Mouse (Mus musculus): ENCODE data around the gene Os9. TPM values are rescaled to one million over a fixed set of nuclear protein-coding genes. Genes with fewer than 3 reads are reported as not detected.
A peak's percentile ranks its signal among the peaks of the same experiment; 100 is the strongest.

The Os9 gene
- polyA plus RNA-seq, 1 experiment from 2014 or later, result 47.8 TPM

DNA sequence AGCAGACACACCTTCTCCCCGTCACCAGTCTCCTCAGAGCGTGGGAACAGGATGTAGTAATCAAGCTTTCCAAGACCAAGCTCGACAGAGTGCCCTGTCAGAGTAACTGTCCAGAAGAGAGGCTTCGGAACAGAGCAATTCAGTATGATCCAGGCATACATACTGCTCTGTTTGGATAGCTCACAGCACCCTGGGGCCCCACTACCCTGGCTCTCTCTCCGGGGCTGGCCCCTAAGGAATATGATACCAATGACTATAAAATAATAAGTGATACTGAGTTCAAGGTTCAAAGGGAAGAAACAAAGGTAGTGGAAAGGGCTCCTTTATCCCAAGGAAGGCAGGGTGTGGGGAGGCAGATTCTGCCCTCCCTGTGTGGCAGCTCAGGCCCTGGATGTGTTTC lies 11.5 kb upstream of the Os9 start:
- Histone ChIP-seq H3K4me1 (ENCODE audit: control insufficient read depth, insufficient read depth, low read length) (no peaks in the 10 kb centered on the region), H3K9ac (replicated peaks; ENCODE audit: low read depth, low read length) (no peak overlapping the region), H3K27me3 (ENCODE audit: control insufficient read depth, insufficient read depth, low read length) (no peaks in the 10 kb centered on the region), H3K27ac (ENCODE audit: low read length) (no peak overlapping the region), H3K36me3 (ENCODE audit: control insufficient read depth, insufficient read depth, low read length) (no peaks in the 10 kb centered on the region), H3K9me3 (ENCODE audit: control insufficient read depth, low read depth, low read length) (no peaks in the 10 kb centered on the region), H3K4me3 (ENCODE audit: low read depth, low read length) (no peak overlapping the region), H3K4me2 (replicated peaks; ENCODE audit: low read depth, low read length) (no peak overlapping the region)
- 55% methylated on average over 5 of the region's 5 CpGs for WGBS
- no peak for ATAC-seq (ENCODE audit: insufficient number of reproducible peaks, insufficient read depth, low FRiP score, low read depth)

DNA sequence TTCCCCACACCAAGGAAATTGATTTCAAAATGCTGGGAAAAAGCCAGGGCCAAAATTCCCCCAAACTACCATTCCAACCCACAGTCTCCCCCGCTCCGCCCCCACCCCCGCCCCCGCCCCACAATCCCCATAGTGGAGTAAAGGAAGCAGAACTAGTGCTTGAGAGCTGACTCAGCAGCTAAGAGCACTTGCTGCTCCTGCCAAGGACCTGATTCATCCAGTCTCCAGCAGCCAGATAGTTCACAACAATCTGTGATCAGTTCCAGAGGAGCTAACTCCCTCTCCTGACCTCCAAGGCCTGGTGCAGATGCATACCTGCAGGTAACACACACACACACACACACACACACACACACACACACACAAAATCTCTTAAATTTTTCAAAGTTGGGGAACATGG lies 8.5 kb upstream of the Os9 start:
- WGBS, result 72% methylated on average over 4 of the region's 4 CpGs
- H3K4me2 ChIP-seq (replicated peaks; ENCODE audit: low read depth, low read length), result no peak overlapping the region
- no peaks in the 10 kb centered on the region for H3K27me3 ChIP-seq (ENCODE audit: control insufficient read depth, insufficient read depth, low read length)
- no peak for ATAC-seq (ENCODE audit: insufficient number of reproducible peaks, insufficient read depth, low FRiP score, low read depth)
- no peaks in the 10 kb centered on the region for H3K4me1 ChIP-seq (ENCODE audit: control insufficient read depth, insufficient read depth, low read length)
- no peak overlapping the region for H3K9ac ChIP-seq (replicated peaks; ENCODE audit: low read depth, low read length)
- no peaks in the 10 kb centered on the region for H3K36me3 ChIP-seq (ENCODE audit: control insufficient read depth, insufficient read depth, low read length)
- H3K4me3 ChIP-seq (ENCODE audit: low read depth, low read length), result no peak overlapping the region
- H3K27ac ChIP-seq (ENCODE audit: low read length), result no peak overlapping the region
- H3K9me3 ChIP-seq (ENCODE audit: control insufficient read depth, low read depth, low read length), result no peaks in the 10 kb centered on the region

DNA sequence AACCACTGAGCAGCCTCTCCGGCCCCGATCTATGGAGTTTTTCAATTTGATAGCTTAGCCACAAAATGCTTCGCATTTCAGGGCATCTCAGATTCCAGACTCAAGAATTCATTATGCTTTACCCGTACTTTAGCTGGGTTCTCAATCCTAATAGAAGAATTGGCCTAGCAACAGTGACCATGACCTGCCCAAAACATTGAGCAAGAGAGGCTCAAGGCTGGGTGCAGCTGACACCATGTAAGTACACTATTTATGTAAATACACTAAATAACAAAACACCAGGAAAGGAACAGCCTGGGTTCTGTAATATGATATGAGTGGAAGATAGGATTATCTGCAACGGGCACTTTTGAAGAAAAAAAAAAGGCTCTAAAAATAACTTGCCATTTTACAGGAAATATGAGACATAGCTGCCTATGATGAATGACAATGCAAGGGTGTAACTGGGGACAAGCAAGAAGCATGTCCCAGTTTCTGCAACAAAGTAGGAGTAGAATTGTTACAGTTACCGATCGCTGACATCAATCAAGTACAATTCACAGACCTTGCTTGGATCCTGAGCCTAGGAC lies 6.9 kb upstream of the Os9 start:
- Histone ChIP-seq H3K4me2 (replicated peaks; ENCODE audit: low read depth, low read length) (no peak overlapping the region), H3K4me1 (ENCODE audit: control insufficient read depth, insufficient read depth, low read length) (peaks cover 3% of the 10 kb centered on the region; the same call in 1 of the 2 replicates), H3K36me3 (ENCODE audit: control insufficient read depth, insufficient read depth, low read length) (no peaks in the 10 kb centered on the region), H3K4me3 (ENCODE audit: low read depth, low read length) (no peak overlapping the region), H3K27ac (ENCODE audit: low read length) (no peak overlapping the region), H3K9me3 (ENCODE audit: control insufficient read depth, low read depth, low read length) (no peaks in the 10 kb centered on the region), H3K9ac (replicated peaks; ENCODE audit: low read depth, low read length) (no peak overlapping the region), H3K27me3 (ENCODE audit: control insufficient read depth, insufficient read depth, low read length) (no peaks in the 10 kb centered on the region)
- no peak for ATAC-seq (ENCODE audit: insufficient number of reproducible peaks, insufficient read depth, low FRiP score, low read depth)
- WGBS, result 72% methylated on average over 7 of the region's 7 CpGs

DNA sequence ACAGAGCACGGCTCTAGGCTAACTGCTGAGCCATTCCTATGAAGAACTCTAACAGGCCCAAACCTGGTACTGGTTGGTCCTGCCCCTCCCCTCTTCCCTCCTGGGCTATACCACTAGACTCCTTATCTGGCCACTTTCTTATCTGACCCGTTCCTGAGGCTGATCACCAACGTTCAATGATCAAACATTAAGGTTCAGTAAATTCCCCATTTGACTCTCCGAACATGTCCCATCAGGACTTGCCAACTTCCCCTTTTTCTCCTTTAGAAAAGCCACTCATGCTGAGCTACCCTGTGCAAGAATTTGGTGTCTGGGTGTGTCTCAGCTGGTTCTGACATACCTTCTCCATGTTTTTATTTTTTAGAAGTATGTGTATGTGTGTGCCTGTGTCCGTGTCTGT lies 5.6 kb upstream of the Os9 start:
- Histone ChIP-seq H3K9me3 (ENCODE audit: control insufficient read depth, low read depth, low read length) (no peaks in the 10 kb centered on the region), H3K9ac (replicated peaks; ENCODE audit: low read depth, low read length) (no peak overlapping the region), H3K4me2 (replicated peaks; ENCODE audit: low read depth, low read length) (no peak overlapping the region), H3K4me3 (ENCODE audit: low read depth, low read length) (no peak overlapping the region), H3K36me3 (ENCODE audit: control insufficient read depth, insufficient read depth, low read length) (no peaks in the 10 kb centered on the region), H3K27ac (ENCODE audit: low read length) (no peak overlapping the region), H3K4me1 (ENCODE audit: control insufficient read depth, insufficient read depth, low read length) (peaks cover 4% of the 10 kb centered on the region; the same call in 1 of the 2 replicates), H3K27me3 (ENCODE audit: control insufficient read depth, insufficient read depth, low read length) (no peaks in the 10 kb centered on the region)
- WGBS, result 70% methylated on average over 5 of the region's 5 CpGs
- no peak for ATAC-seq (ENCODE audit: insufficient number of reproducible peaks, insufficient read depth, low FRiP score, low read depth)

DNA sequence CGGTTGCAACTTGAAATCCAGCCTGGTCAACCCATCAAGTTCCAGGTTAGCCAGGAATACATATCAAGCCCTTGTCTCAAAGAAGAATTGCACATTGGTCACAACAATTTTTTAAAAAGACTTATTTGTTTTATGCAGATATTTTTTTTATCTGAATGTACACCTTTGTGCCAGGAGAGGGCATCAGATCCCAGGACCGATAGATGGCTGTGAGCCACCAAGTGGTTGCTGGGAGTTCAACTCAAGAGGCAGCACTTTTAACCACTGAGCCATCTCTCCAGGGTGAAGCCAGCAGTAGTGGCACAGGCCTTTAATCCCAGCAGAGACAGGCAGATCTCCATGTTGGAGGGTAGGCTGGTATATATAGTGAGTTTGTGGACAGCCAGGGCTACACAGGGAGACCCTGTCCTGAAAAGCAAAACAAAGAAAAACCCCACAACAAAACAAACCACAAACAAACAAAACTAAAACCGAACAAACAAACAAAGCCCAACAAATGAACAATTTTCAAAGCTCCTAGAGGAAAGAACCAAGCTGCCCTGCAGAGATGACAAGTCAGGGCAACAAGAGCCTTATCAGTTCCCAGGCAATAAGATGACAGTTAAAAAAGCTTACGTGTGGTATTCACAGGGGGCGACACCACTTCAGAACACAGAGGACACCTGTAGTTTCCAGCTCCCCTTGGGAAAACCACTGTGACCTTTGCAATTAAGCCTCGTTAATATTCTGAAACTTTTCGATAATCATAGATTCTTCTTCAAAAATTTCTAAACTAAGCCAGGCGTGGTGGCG lies 4.5 kb upstream of the Os9 start:
- 74% methylated on average over 9 of the region's 9 CpGs for WGBS
- no peak for ATAC-seq (ENCODE audit: insufficient number of reproducible peaks, insufficient read depth, low FRiP score, low read depth)
- Histone ChIP-seq H3K27me3 (ENCODE audit: control insufficient read depth, insufficient read depth, low read length) (no peaks in the 10 kb centered on the region), H3K4me1 (ENCODE audit: control insufficient read depth, insufficient read depth, low read length) (peaks cover 4% of the 10 kb centered on the region; the same call in 1 of the 2 replicates), H3K4me2 (replicated peaks; ENCODE audit: low read depth, low read length) (no peak overlapping the region), H3K36me3 (ENCODE audit: control insufficient read depth, insufficient read depth, low read length) (no peaks in the 10 kb centered on the region), H3K9me3 (ENCODE audit: control insufficient read depth, low read depth, low read length) (no peaks in the 10 kb centered on the region), H3K4me3 (ENCODE audit: low read depth, low read length) (no peak overlapping the region), H3K27ac (ENCODE audit: low read length) (no peak overlapping the region), H3K9ac (replicated peaks; ENCODE audit: low read depth, low read length) (no peak overlapping the region)

DNA sequence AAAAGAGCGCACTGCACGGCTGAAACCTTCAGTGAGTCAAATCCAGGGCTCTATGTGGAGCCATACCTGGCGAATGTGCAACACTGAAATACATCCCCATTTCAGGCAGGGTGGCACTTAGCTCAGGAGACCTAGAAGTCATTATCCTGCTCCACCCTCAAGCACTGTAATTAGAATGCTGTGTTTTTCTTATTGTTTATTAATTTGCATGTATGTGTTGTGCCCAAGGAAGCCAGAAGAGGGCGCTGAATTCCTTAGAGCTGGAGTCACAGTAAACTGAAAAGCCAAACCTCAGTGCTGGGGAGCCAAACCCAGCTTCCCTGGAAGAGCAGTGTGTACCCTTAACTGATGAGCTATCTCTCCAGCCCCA lies 2.5 kb upstream of the Os9 start:
- Histone ChIP-seq H3K27me3 (ENCODE audit: control insufficient read depth, insufficient read depth, low read length) (no peaks in the 10 kb centered on the region), H3K27ac (ENCODE audit: low read length) (no peak overlapping the region), H3K4me2 (replicated peaks; ENCODE audit: low read depth, low read length) (peak overlapping the region; percentile 36), H3K4me1 (ENCODE audit: control insufficient read depth, insufficient read depth, low read length) (peaks cover 11% of the 10 kb centered on the region; the same call in 1 of the 2 replicates), H3K4me3 (ENCODE audit: low read depth, low read length) (0 out of 2 replicates have a peak overlapping the region, but pooled peaks have one; percentile 5), H3K9ac (replicated peaks; ENCODE audit: low read depth, low read length) (no peak overlapping the region), H3K36me3 (ENCODE audit: control insufficient read depth, insufficient read depth, low read length) (peaks cover 2% of the 10 kb centered on the region), H3K9me3 (ENCODE audit: control insufficient read depth, low read depth, low read length) (no peaks in the 10 kb centered on the region)
- no peak for ATAC-seq (ENCODE audit: insufficient number of reproducible peaks, insufficient read depth, low FRiP score, low read depth)
- WGBS, result 16% methylated on average over 4 of the region's 4 CpGs

DNA sequence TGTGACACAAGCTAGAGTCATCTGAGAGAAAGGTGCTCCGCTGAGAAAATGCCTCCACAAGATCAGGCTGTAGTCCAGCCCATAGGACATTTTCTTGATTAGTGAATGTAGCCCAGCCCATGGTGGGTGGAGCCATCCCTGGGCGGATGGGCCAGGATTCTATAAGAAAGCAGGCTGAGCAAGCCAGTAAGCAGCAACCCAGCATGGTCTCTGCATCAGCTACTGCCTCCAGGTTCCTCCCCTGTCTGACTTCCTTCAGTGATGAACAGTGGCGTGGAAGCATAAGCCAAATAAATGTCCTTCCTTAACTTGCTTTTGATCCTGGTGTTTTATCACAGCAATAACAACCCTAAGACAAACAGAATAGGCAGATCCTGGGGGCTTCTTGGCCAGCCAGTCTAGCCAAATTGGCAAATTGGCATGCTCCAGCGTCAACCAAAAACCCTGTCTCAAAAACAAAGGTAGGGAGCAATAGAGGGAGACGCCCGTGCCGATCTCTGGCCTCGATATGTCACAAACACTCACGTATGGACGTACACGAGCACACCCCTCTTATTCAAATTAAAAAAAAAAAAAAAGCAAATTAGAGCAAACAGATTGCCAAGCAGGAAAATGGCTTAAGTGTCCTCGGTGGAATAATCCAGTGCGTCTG lies 2.0 kb upstream of the Os9 start:
- H3K9me3 ChIP-seq (ENCODE audit: control insufficient read depth, low read depth, low read length), result no peaks in the 10 kb centered on the region

DNA sequence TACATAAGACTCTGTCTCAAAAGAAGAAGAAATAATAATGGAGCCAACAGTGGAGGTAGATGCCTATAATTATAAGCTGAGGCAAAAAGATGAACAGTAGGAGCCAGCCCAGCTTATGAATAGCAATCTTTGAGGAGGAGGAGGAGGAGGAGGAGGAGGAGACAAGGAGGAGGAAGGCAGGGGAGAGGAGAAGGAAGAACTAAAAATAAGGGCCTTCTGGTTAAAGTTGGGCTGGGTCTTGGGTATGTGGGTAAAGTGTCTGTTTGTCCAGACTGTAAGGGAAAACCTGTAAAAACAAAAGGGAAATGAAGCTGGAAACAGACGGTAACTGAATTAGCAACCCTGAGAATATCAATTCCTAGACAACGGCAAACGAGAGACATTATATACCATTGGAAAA lies 1.1 kb upstream of the Os9 start:
- Histone ChIP-seq H3K4me1 (ENCODE audit: control insufficient read depth, insufficient read depth, low read length) (peaks cover 11% of the 10 kb centered on the region; the same call in 1 of the 2 replicates), H3K4me2 (replicated peaks; ENCODE audit: low read depth, low read length) (no peak overlapping the region), H3K9me3 (ENCODE audit: control insufficient read depth, low read depth, low read length) (no peaks in the 10 kb centered on the region), H3K27ac (ENCODE audit: low read length) (no peak overlapping the region), H3K36me3 (ENCODE audit: control insufficient read depth, insufficient read depth, low read length) (peaks cover 3% of the 10 kb centered on the region), H3K4me3 (ENCODE audit: low read depth, low read length) (no peak overlapping the region), H3K27me3 (ENCODE audit: control insufficient read depth, insufficient read depth, low read length) (no peaks in the 10 kb centered on the region), H3K9ac (replicated peaks; ENCODE audit: low read depth, low read length) (no peak overlapping the region)
- no peak for ATAC-seq (ENCODE audit: insufficient number of reproducible peaks, insufficient read depth, low FRiP score, low read depth)
- 80% methylated on average over 3 of the region's 3 CpGs for WGBS

More for the DNA sequence above, 2.0 kb upstream of the Os9 start:
- Histone ChIP-seq H3K27me3 (ENCODE audit: control insufficient read depth, insufficient read depth, low read length) (no peaks in the 10 kb centered on the region), H3K4me1 (ENCODE audit: control insufficient read depth, insufficient read depth, low read length) (peaks cover 11% of the 10 kb centered on the region; the same call in 1 of the 2 replicates), H3K4me3 (ENCODE audit: low read depth, low read length) (0 out of 2 replicates have a peak overlapping the region, but pooled peaks have one; percentile 5), H3K27ac (ENCODE audit: low read length) (no peak overlapping the region), H3K4me2 (replicated peaks; ENCODE audit: low read depth, low read length) (peak overlapping the region; percentile 36), H3K36me3 (ENCODE audit: control insufficient read depth, insufficient read depth, low read length) (peaks cover 3% of the 10 kb centered on the region), H3K9ac (replicated peaks; ENCODE audit: low read depth, low read length) (no peak overlapping the region)
- peak; percentile 37; the same call in 1 of the 2 replicates for ATAC-seq (ENCODE audit: insufficient number of reproducible peaks, insufficient read depth, low FRiP score, low read depth)
- WGBS, result 14% methylated on average over 13 of the region's 13 CpGs
